Mouse (Mus musculus) right cerebral cortex, postnatal 14 days (tissue): ENCODE results near the gene Vwa7.
A peak's percentile ranks its signal among the peaks of the same experiment; 100 is the strongest.
"Not testable (repeated sequence)": the region's sequence is repeated elsewhere in the genome, so short reads cannot be mapped to it uniquely, and the experiment has no call there.

Source experiments
- DNase-seq: peaks from one replicate; pipeline ENCODE4 v3.0.0; 2022

Vwa7 gene

DNA sequence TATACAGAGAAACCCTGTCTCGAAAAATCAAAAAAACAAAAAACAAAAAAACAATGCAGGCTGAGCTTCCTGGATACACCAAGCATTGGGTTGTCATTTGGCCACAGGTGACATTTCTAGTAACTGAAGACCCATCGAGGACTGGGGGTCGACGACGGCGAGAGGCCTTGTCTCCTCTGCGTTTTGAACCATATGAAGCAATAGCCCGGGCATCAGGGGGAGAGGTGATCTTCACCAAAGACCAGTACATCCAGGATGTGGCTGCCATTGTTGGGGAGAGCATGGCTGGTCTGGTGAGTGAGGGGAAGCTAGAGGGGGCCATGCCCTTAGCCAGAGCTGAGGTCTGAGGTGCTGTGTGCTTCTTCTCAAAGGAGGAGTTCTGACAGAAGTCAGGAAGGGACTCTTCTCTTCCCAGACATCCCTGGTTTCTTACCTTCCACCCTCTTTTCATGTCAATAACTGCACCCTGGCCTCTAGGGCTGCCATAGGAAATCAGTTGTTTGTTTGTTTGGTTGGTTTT lies 6.2 kb downstream of the Vwa7 start:
- no peak for DNase-seq

DNA sequence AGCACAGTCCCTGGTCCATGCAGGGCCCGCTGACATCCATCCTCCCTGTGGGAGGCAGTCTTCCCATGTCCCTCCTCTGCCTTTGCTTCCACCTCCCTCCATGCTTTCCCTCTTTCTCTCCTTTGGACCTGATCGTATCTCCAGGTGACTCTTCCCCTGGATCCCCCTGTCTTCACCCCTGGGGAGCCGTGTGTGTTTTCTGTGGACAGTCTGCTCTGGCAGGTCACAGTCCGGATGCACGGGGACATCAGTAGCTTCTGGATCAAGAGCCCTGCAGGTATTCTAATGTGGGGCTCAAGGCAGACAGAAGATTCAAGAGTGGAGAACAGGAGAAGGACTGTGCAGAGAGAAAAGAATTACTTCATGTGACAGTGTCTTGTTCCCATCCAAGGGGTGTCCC lies 6.8 kb downstream of the Vwa7 start:
- DNase-seq, result no peak

DNA sequence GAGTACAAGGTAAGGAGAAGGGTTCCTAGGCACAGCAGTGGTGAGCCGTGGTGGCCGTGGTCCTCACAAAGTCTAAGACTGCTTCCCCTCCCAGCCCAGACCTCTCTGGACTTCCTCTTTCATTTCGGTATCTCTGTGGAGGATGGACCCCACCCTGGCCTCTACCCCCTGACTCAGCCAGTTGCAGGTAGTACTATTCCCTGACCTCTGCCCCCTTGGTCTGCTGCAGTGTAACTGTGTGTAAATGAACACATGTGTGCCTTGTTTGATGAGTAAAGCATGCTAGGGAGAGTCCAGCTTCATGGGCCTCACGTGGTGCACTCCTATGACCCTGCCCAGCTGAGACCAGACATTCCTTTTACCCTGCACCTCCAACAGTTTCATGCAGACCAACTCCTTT lies 7.4 kb downstream of the Vwa7 start:
- no peak for DNase-seq

DNA sequence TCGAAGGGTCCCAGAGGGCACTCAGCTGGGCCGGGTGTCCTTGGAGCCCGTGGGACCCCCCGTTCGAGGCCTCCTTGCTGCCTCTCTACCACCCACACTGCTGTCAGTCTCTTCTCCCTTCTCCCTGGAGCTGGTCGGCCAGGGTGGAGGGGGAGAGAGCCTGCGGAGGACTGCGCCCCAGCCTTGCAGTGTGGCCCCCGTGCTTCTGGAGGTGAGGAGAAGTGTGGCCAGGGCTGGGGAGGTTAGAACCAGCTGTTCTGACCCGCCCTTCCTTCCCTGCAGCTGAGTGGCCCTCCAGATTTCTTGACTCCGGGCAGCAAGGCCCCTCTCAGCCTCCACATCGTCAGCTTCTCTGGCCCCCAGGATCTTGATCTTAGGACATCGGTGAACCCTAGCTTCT lies 7.9 kb downstream of the Vwa7 start:
- DNase-seq, result no peak

DNA sequence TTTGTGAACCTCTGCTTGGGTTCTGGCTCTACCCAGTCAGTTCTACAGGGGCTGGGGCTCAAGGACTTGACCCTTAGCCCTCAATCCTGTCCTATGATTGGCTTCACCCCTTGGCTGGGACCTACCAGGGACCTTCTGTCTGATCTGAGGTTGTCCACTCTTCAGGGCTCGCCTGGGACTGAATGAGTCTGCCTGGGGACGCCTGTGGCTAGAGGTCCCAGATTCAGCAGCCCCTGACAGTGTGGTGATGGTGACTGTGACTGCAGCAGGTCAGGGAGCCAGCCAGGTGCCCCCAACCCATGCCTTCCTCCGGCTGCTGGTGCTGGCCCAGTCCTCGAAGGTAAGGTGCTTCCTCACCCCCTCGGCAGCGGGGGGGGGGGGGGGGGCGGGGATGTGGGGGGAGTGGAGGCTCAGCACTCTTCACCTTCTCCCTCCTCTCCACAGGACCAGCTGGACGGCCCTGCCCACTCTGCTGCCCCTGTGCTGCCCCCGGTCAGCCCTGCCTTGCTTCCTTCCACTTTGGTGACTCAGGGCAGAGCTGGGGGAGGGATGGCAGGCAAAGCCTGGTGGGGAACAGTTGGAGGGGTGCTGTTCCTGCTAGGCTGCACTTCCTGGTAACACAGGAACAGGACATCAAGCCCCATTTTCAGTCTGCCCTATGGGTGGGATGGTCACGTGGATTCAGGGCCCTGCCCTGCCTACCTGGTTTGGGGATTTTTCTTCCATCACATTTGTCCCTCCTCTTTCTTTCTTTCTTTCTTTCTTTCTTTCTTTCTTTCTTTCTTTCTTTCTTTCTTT lies 8.5 kb downstream of the Vwa7 start:
- no peak for DNase-seq

DNA sequence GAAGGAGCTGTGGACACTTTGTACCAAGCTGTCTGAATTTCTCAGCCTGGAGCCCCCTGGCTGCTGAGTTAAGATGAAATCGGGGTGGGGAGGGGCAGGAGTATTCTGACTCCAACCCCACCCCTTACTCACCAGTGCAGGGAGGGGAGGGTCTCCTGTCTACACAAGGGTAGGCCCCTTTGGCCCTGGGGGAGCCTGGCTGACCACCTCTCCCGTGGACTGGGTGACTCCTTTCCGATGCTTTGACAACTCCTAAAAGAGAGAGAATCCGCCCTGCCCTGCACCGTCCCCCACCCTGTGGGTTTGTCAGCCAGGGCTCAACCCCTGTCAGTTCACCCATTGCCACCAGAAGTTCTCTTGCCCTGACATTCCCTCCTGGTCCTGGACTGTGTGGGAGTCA lies 9.8 kb downstream of the Vwa7 start:
- no peak for DNase-seq

DNA sequence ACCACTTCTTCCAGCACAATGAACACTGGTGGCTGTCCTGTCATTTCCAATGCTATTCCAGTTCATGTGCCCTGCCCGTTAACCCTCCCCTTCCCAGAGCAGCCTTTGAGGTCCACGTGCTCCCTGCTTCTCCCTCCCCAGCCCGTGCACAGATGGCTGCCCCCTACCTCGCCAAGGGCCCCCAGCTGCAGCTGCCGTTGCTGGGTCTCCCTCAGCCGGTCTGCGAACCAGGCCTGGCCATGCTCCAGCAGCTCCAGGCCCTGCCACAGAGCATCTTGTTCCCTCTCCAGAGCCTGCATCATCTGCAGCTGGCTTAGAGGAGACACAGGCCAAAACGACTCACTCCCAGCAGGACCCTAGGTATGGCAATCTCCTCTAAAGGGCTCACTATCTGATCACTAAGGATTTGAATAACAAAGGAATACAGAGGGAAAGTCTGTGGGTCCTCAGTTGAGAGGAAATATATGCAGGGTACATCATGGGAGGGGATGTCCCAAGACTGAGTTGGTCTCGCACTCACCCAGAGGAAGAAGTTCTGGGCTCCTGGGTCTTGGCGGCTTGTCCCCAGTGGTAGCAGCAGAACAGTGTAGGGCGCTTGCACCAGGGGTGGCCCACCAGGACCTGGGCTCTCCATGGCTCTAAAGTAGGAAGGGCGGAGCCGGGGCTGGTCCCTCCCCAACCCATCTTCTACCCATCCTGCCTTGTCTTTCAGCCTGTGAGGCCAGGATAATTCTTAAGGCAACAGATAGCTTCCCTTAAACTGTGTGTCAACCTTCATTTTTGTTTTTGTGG lies 11.1 kb downstream of the Vwa7 start, which contains the start of gene Sapcd1:
Gene Sapcd1 (minus strand): TSS at position 740 of the 792 bp plus-strand sequence.
- DNase-seq, result peak; percentile 46

DNA sequence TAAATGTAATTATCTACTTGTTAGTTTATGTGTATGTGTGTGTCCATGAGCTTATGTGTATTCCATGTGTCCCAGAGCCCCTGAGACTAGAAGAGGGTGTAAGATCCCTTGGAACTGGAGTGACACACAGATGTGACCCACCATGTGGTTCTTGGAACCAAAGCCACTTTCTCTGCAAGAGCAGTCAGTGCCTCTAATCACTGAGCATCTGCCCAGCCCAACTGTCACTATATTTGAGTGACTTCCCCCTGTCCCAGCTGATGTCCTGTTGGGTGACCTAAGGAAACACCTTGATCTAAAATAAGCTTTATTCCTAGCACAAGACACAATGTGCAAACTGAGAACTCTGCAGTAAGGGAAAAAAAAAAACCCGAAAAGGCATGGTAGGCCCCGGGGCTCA lies 11.9 kb downstream of the Vwa7 start:
- DNase-seq, result no peak

DNA sequence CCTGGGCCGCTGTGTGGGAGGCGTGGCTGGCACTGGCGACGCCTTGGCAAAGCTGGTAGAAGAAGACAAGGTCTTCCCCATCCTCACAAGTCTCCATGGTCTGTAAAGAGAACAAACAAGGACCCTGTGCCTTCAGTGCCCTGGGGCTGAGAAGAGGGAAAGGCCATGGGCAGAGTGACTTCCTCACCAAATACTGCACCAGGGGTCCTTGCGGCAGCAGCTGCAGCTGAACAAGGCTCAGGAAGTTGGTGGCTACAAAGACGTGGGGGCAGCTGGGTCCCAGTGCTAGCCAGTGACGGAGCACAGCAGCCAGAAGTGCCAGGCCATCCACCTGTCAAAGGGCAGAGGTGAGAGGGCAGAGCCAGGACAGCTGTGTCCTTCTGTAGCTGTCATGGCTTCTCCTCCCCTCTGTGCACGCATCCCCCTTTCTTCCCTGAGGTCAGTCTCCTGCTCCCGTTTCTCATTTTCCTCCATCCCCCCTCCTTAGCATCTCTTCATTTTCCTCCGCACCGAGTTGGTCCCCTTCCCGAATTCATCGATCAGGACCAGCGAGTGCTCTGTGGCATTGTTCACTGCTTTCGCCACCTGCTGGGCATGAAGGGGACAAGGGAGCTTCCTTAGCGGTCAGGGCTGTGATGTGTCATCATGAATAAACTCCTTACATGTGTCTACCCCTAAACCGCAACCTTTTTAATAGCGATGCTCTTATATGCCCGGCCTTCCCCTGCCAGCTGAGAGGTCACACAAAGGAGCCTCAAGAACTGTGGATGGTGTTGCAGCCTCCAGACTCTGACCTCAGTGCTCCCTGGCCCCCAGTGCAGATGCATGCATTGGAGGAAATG lies 13.5 kb downstream of the Vwa7 start:
- DNase-seq, result no peak

DNA sequence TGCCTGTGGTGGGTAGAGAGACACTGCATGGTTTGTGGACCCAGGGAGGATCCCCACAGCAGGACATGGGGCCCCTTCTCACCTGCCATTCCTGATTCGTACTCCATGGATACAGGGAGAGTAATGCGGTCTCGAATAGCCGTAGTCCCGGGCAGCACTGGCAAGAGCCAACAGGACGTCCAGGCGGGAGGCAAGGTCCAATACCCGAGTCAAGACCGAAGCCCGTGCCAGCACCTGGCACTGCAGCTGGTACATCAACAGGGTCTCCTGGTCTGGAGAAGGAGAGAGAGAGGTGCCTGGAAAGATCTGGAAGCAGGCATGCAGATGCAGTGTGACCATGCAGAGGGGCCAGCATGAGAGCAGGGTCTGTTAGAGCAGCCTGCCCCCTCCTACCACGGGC lies 14.9 kb downstream of the Vwa7 start:
- no peak for DNase-seq

DNA sequence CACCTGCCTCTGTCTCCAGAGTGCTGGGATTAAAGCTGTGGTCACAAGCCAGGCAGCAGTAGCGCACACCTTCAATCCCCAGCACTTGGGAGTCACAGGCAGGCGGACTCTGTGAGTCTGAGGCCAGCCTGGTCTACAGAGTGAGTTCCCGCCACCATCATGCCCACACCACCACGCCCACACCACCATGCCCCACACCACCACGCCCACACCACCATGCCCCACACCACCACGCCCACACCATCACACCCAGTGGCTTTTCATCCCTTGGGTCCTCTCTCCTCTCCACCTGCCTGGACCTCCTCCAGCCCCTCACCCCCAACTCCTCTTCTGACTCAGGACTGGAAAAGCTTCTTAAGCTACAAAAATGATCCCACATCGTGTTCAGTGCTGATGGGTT lies 15.5 kb downstream of the Vwa7 start:
- DNase-seq, result no peak

DNA sequence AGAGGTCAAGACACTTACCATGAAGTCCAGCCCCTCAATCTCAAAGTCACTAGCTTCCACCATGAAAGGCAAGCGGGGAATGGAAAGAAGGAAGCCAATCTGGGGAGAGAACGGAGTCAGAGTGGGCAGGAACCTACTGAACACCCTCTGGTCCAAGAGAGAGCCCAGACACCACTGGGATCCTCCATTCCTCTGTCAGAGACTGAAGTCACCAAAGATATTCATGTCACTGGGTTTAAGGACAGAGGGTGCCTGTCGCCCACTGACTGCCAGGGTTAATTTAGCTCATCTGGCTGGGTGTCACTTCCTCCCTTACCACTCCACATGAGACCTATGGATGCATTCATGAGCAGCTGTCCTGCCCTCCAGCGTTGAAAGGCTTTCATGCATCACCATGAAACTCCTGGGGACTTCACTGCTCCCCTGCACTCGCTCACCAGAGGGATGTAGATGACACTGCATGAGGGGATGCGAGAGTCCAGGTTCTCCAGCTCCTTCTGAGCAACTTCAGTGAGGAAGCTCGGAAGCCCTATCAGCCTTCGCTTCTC lies 16.0 kb downstream of the Vwa7 start:
- no peak for DNase-seq

DNA sequence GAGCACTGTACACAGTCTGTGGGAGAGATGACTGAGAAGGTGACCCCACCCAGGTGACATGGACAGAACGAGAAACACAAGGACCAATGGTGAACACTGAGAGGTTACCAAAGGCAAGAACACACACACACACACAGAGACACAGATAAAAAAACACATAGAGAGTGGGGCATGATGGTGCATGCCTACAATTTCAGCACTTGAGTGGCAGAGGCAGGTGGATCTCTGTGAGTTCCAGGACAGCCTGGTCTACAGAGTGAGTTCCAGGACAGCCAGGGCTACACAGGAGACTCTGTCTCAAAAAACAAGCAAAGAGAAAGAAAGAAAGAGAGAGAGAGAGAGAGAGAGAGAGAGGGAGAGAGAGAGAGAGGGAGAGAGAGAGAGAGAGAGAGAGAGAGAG lies 17.3 kb downstream of the Vwa7 start:
- not testable (repeated sequence) for DNase-seq

DNA sequence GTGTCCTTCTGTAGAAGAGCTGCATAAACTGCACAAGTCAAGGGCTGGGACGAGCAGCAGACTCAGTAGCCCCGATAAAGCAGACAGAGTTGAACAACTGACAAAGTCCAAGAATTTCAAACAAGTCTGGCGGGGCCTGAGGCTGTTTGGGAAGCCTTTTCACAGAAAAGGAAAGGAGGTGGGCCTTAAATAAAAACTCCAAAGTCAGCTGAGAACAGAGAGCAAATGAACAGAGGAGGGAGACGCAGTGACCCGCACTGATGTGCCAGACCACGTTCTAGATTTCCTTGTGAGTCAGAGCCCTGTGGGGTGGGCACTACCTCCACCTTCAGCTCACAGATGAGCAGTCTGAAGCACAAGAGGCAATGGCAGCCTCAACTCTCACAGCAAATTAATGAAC lies 18.5 kb downstream of the Vwa7 start:
- no peak for DNase-seq

DNA sequence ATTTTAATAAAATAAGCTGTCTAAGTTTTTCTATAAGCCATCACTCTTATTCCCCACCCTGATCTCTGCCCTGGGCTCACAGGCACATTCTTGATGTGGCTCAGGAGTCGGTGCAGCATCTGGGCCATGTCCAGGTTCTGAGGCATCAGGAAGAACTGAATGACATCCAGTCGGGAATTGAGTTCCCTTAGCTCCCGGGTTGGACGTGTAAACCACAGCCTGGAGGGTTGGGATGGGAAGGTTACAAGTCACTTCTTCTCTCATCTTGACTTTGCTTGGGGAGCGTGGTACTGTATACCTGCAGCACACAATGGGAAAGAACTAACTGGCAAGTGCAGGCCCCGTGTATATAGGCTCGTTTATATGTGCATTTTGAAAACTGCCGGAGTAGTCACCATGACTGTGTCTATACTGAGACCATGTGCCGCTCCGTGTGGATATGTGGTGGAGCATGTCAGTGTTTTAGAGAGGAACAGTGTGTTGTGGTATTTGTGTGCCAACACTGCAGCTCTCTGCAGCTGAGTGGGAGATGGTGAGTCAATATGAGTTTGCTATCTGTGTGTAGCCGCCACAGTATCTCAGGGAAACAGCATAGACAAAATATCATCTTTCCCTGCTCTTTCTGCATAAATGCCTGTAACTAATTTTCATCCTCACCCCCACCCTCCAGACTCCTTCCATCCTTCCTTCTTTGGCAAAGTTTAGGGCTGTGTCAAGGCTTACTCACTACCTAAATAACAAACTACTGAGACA lies 22.9 kb downstream of the Vwa7 start:
- no peak for DNase-seq

DNA sequence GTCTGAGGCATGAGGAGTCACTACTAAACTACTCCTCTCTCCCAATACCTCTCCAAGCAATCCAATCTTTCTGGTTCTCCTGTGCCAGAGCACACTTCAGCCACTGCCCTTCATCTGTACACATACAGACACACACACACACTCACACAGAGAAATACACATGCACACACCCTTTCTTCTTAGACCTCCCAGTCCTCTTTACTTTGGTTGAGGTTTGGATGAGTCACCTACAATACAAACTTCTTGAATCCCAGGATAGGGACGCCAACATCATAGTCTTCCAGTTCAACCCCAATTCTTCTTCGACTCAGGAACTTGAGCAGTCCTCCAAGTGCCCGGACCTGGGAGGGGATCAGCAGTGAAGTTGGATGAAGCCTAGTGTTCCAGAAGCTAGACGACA lies 27.4 kb downstream of the Vwa7 start:
- DNase-seq, result no peak

DNA sequence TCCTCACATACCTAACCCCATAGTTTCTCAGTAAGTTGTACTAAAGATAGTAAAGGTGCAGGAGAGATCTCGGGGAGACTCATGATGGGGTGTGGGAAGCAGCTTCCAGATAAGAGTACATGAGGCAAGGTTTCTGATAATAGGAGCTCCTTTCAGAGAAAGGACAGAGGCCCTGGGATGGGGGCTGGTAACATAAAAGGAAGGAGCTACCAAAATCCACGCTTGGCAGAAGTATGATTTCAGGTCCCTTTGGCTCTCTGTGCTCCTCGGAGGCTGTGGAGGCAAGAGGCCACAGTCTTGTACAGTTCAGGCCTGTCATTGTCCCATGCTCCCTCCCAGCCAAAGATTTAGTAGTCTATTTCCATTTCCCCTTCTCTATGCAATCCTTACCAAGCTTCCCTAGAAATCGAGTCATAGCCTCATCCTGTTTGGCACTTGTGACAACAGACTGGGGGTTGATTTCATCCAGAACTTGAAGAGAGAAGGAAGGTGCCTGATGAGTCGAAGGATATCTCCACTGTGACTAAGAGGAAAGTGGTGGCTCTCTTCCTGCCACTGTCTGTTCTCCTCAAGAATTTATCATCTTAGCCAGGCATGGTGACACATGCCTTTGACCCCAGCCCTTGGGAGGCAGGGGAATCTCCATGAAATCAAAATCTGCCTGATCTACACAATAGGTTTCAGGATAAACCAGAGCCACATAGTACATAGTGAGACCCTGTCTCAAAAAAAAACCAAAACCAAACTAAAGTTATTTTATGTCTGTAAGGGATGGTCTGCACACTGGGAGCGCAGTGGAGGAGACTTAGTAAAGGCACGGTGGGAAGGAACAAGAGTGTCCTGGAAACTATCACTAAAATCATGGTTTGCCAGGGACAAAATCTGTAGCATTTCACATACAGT lies 28.8 kb downstream of the Vwa7 start:
- DNase-seq, result no peak

DNA sequence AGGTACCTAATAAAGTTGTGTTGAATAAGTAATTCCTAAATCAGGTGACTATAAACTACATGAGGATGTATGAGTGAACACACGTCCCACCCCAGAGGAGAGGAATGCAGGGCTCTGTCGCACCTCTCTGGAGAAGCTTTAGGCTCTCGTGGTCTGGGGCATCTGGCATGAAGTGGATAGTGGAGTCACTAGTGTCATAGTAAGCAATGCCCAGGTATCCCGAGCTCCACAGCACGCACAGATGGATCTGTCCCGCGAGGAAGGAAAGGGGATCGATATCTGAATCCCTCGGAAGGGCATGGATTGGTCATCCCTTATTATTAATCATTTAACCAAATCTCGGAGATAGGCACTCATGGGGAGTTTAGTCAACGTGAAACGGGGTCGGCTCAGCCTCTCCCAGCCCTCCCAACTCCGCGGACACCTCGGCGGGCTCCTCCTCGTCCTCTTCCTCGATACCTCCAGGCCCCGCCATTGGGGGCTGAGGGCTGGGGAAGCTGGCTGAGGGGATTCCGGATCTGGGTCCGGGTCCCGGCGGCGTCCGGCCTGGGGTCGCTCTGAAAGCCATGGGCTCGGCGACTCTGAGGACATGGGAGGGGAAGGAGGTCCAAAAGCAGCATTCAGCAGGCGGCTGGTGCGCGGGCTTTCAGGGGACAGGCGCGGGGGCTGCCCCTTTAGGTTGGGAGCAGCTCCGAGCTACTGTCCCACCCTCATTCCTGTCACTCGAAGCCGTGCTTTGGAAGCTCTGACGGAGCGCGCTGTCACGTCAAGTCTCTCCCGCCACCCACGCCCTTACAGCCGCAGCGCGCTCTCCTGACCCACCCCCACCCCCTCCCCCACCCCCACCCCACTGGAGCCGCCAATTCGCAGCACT lies 29.7 kb downstream of the Vwa7 start:
- DNase-seq, result no peak

DNA sequence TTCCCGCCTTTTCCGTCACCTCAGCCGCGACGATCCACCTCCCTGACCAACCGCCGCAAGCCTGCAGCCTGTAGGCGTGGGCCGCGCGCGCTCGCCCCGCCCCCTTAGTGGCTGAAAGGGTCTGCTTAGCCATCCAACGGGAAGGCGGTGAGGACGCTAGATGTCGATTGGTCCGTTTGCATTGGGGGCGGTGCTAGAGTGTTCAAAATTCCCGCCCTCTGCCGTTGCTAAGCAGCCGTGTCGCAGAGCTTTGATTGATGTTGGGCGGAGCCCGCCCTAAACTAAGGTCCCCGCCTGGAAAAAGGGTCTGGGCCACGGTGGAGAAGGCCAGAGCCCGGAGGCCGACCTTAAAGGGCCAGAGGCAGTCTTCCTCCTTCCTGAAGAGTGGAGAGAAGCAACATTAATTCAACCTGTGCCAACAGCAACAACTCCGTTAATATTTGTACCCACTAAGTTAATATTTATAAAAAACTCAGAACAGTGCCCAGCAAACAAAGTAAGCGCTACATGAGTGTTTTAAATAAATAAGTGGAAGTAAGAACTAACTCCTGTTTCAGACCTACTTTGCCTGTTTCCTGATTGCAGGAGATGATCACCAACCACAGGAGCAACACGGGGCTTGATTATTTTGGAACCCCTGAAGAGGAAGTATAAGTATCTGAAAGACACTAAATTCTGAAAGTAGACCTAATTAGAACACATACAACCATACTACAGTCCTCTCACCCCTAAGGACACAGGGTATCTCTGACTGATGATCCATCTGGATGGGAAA lies 30.5 kb downstream of the Vwa7 start, which contains the start of gene Msh5:
Gene Msh5 (minus strand): TSS at position 65 of the 775 bp plus-strand sequence.
- DNase-seq, result peak; percentile 92
